Mouse (Mus musculus): ENCODE data around the gene Cmip. TPM values are rescaled to one million over a fixed set of nuclear protein-coding genes. Genes with fewer than 3 reads are reported as not detected.

Gene Cmip
- total and polyA plus RNA-seq, 3 experiments: 17.0 to 71.8 TPM; not detected in 1

GRCm38 (mm10) chr8:117342735-117343385 is 86.0 kb downstream of the Cmip start:
- no peaks in the 10 kb centered on the region for H3K27me3 ChIP-seq (ENCODE audit: control insufficient read depth in 1 of 2, insufficient read depth in 2 of 2, low read length in 2 of 2)
- H3K9ac ChIP-seq (ENCODE audit: control insufficient read depth, low read depth, low read length, poor library complexity, severe bottlenecking): no peak overlapping the region
- H3K27ac ChIP-seq (ENCODE audit: control insufficient read depth, low read depth, low read length): no peak overlapping the region
- peak; percentile 23 for DNase-seq (ENCODE audit: low read depth, low spot score)
- H3K4me3 ChIP-seq (ENCODE audit: control insufficient read depth in 1 of 2, insufficient read depth in 1 of 2, low read depth in 2 of 2, low read length in 2 of 2): no peak overlapping the region
- H3K36me3 ChIP-seq (ENCODE audit: control insufficient read depth in 1 of 2, insufficient read depth in 2 of 2, low read length in 2 of 2): peaks cover 0 to 17% of the 10 kb centered on the region in 2 experiments; a peak in 2 of 4 replicates
- no peaks in the 10 kb centered on the region for H3K9me3 ChIP-seq (replicated peaks; ENCODE audit: insufficient read depth, low read length)
- no peak for TF ChIP-seq GATA1 (IDR thresholded peaks at IDR 0.05; ENCODE audit: low read depth, low read length)
- TF ChIP-seq EP300 (IDR thresholded peaks at IDR 0.05; ENCODE audit: low read depth in 1 of 2, low read length in 2 of 2): peak in 1 of 2 experiments; percentile 6; a peak in 1 of 4 replicates
- peaks cover under 1 to 24% of the 10 kb centered on the region in 2 experiments for H3K4me1 ChIP-seq (ENCODE audit: control insufficient read depth in 1 of 2, insufficient read depth in 2 of 2, low read length in 2 of 2)
- H3K79me2 ChIP-seq (ENCODE audit: control insufficient read depth, insufficient read depth, low read length, poor library complexity): peaks cover 39% of the 10 kb centered on the region

GRCm38 (mm10) chr8:117343484-117343883 is 86.6 kb downstream of the Cmip start:
- peaks cover 0 to 17% of the 10 kb centered on the region in 2 experiments; a peak in 2 of 4 replicates for H3K36me3 ChIP-seq (ENCODE audit: control insufficient read depth in 1 of 2, insufficient read depth in 2 of 2, low read length in 2 of 2)
- H3K9me3 ChIP-seq (replicated peaks; ENCODE audit: insufficient read depth, low read length): no peaks in the 10 kb centered on the region
- H3K27me3 ChIP-seq (ENCODE audit: control insufficient read depth in 1 of 2, insufficient read depth in 2 of 2, low read length in 2 of 2): no peaks in the 10 kb centered on the region
- H3K27ac ChIP-seq (ENCODE audit: control insufficient read depth, low read depth, low read length): no peak overlapping the region
- no peak overlapping the region for H3K9ac ChIP-seq (ENCODE audit: control insufficient read depth, low read depth, low read length, poor library complexity, severe bottlenecking)
- H3K4me3 ChIP-seq (ENCODE audit: control insufficient read depth in 1 of 2, insufficient read depth in 1 of 2, low read depth in 2 of 2, low read length in 2 of 2): no peak overlapping the region
- peaks cover 5 to 30% of the 10 kb centered on the region in 2 experiments for H3K4me1 ChIP-seq (ENCODE audit: control insufficient read depth in 1 of 2, insufficient read depth in 2 of 2, low read length in 2 of 2)
- peaks cover 43% of the 10 kb centered on the region for H3K79me2 ChIP-seq (ENCODE audit: control insufficient read depth, insufficient read depth, low read length, poor library complexity)
- TF ChIP-seq MAFK (IDR thresholded peaks at IDR 0.05; ENCODE audit: borderline replicate concordance, low read depth, low read length) (no peak), GABPA (IDR thresholded peaks at IDR 0.05; ENCODE audit: low read depth, low read length) (no peak), NRF1 (IDR thresholded peaks at IDR 0.05; ENCODE audit: insufficient read depth, low read depth, low read length, poor library complexity, severe bottlenecking) (no peak), POLR2A (IDR thresholded peaks at IDR 0.05; ENCODE audit: control insufficient read depth in 1 of 2, insufficient read depth in 1 of 2, low read depth in 1 of 2, low read length in 2 of 2, poor library complexity in 1 of 2) (no peak), ZC3H11A (IDR thresholded peaks at IDR 0.05; ENCODE audit: low read depth, low read length) (no peak), POLR2AphosphoS2 (IDR thresholded peaks at IDR 0.05; ENCODE audit: low read length) (no peak), TAL1 (IDR thresholded peaks at IDR 0.05; ENCODE audit: low read length) (no peak), KAT2A (conservative IDR thresholded peaks at IDR 0.05; ENCODE audit: low read depth, low read length) (no peak), USF1 (IDR thresholded peaks at IDR 0.05; ENCODE audit: low read depth, low read length) (no peak), UBTF (IDR thresholded peaks at IDR 0.05; ENCODE audit: borderline replicate concordance, insufficient read depth, low read depth, low read length) (no peak), MEF2A (IDR thresholded peaks at IDR 0.05; ENCODE audit: extremely low read depth, insufficient replicate concordance, low read depth, low read length, poor library complexity, severe bottlenecking) (no peak), ZMIZ1 (IDR thresholded peaks at IDR 0.05; ENCODE audit: low read depth, low read length) (no peak), POLR2AphosphoS5 (IDR thresholded peaks at IDR 0.05; ENCODE audit: borderline replicate concordance, low read depth, low read length) (no peak), MYC (IDR thresholded peaks at IDR 0.05; ENCODE audit: low read depth, low read length) (no peak), MYB (IDR thresholded peaks at IDR 0.05; ENCODE audit: low read depth, low read length) (no peak), HCFC1 (IDR thresholded peaks at IDR 0.05; ENCODE audit: low read depth, low read length) (no peak), BHLHE40 (IDR thresholded peaks at IDR 0.05; ENCODE audit: borderline replicate concordance, low read depth, low read length) (no peak), EP300 (IDR thresholded peaks at IDR 0.05; ENCODE audit: low read depth in 1 of 2, low read length in 2 of 2) (no peak)
- peak; percentile 27 for DNase-seq (ENCODE audit: low read depth, low spot score)

Data from MEL (cell line).